Mouse (Mus musculus): ENCODE data around the gene Trim62. TPM values are rescaled to one million over a fixed set of nuclear protein-coding genes. Genes with fewer than 3 reads are reported as not detected.

The Trim62 gene
- polyA plus RNA-seq, 1 experiment: not detected

- TF ChIP-seq GATA1 (IDR thresholded peaks at IDR 0.05; ENCODE audit: low read length): no peak
Measured at GRCm38 (mm10) chr4:128959676-128960075, 76.3 kb downstream of the Trim62 start.

Other genes with a start within 250 kb of the Trim62 start
- 115 and 128 TPM in 2 replicates for gene Phc2, start 228.9 kb upstream of the Trim62 start, polyA plus RNA-seq (2012)
- gene A3galt2, start 128.2 kb upstream of the Trim62 start, polyA plus RNA-seq (2012): not detected in 2 replicates
- gene Zfp362, start 77.5 kb upstream of the Trim62 start, polyA plus RNA-seq (2012): not detected in 2 replicates
- not detected in 2 replicates for gene Azin2, start 78.9 kb downstream of the Trim62 start, polyA plus RNA-seq (2012)
- gene Ak2, start 108.4 kb downstream of the Trim62 start, polyA plus RNA-seq (2012): 188 and 251 TPM in 2 replicates
- gene Rnf19b, start 174.7 kb downstream of the Trim62 start, polyA plus RNA-seq (2012): 37.0 and 42.8 TPM in 2 replicates
- gene Tmem54, start 222.0 kb downstream of the Trim62 start, polyA plus RNA-seq (2012): not detected in 2 replicates
- not detected in 2 replicates for gene Hpca, start 238.5 kb downstream of the Trim62 start, polyA plus RNA-seq (2012)